Mouse (Mus musculus) myocyte (in vitro differentiated cells): ENCODE data around the gene Tnnt3. TPM values are rescaled to one million over a fixed set of nuclear protein-coding genes. Genes with fewer than 3 reads are reported as not detected.

Experiments
- H3K27me3 ChIP-seq: one replicate; pipeline ENCODE4 v1.6.1; 2011; ENCODE audit not compliant: control insufficient read depth, insufficient read depth, insufficient read length
- H3K36me3 ChIP-seq: one replicate; pipeline ENCODE4 v1.6.1; 2011; ENCODE audit not compliant: control insufficient read depth, insufficient read depth
- H3K4me2 ChIP-seq: one replicate; pipeline ENCODE4 v1.6.1; 2011; ENCODE audit warnings: low read depth, control low read depth
- H3K4me3 ChIP-seq: one replicate; pipeline ENCODE4 v1.5.1; 2011; ENCODE audit warnings: mild to moderate bottlenecking, control low read depth, moderate library complexity
- H3K79me2 ChIP-seq: one replicate; pipeline ENCODE4 v1.6.1; 2011; ENCODE audit not compliant: control insufficient read depth, insufficient read depth
- H3ac ChIP-seq: one replicate; pipeline ENCODE4 v1.6.1; 2011; ENCODE audit not compliant: control insufficient read depth, insufficient read length
- CEBPB ChIP-seq: IDR thresholded peaks from 2 replicates; pipeline ENCODE4 v1.6.1; 2011; ENCODE audit warnings: mild to moderate bottlenecking, moderate library complexity; ENCODE audit not compliant: poor library complexity, insufficient read depth, severe bottlenecking
- E2F4 ChIP-seq: IDR thresholded peaks from one replicate; pipeline ENCODE4 v1.6.1; 2011; ENCODE audit warnings: mild to moderate bottlenecking, control low read depth, moderate library complexity; ENCODE audit not compliant: insufficient read depth
- MAX ChIP-seq: IDR thresholded peaks from one replicate; pipeline ENCODE4 v1.6.1; 2011; ENCODE audit warnings: low read depth, mild to moderate bottlenecking, control low read depth
- MYOD1 ChIP-seq, 3 experiments: IDR thresholded peaks; one replicate each; pipeline ENCODE4 v1.6.1; 2011; ENCODE audit warnings: control low read depth in 2 of 3, low read depth in 2 of 3, mild to moderate bottlenecking in 2 of 3, moderate library complexity in 1 of 3; ENCODE audit not compliant: insufficient read length in 2 of 3, control insufficient read depth in 1 of 3
- MYOG ChIP-seq, 3 experiments: IDR thresholded peaks; one replicate each; pipeline ENCODE4 v1.6.1; 2011; ENCODE audit warnings: control low read depth in 2 of 3, low read depth in 2 of 3, mild to moderate bottlenecking in 2 of 3; ENCODE audit not compliant: insufficient read length in 2 of 3, control insufficient read depth in 1 of 3, insufficient read depth in 1 of 3
- POLR2A ChIP-seq: IDR thresholded peaks from one replicate; pipeline ENCODE4 v1.6.1; 2011; ENCODE audit warnings: low read depth, mild to moderate bottlenecking, control low read depth, moderate library complexity; ENCODE audit not compliant: insufficient read length
- POLR2AphosphoS2 ChIP-seq: IDR thresholded peaks from one replicate; pipeline ENCODE4 v1.6.1; 2011; ENCODE audit warnings: low read depth, control low read depth; ENCODE audit not compliant: insufficient read length
- SRF ChIP-seq: IDR thresholded peaks from one replicate; pipeline ENCODE4 v1.6.1; 2011; ENCODE audit warnings: low read depth; ENCODE audit not compliant: control insufficient read depth, insufficient read length
- TCF12 ChIP-seq: IDR thresholded peaks from one replicate; pipeline ENCODE4 v1.6.1; 2011; ENCODE audit warnings: mild to moderate bottlenecking, control low read depth; ENCODE audit not compliant: poor library complexity, insufficient read depth, severe bottlenecking
- USF1 ChIP-seq: IDR thresholded peaks from one replicate; pipeline ENCODE4 v1.6.1; 2011; ENCODE audit warnings: low read depth, mild to moderate bottlenecking, control low read depth, moderate library complexity
- polyA plus RNA-seq: library from polyadenylated mRNA; unstranded; fragments of >200 nt; fragmentation: generic; extraction: Trizol; gene quantifications from one replicate; pipeline ENCODE4 v1.2.1, GENCODE M21; 2012; ENCODE audit warnings: missing spikeins

The Tnnt3 gene
- polyA plus RNA-seq, 1 experiment = 2,107 TPM

DNA sequence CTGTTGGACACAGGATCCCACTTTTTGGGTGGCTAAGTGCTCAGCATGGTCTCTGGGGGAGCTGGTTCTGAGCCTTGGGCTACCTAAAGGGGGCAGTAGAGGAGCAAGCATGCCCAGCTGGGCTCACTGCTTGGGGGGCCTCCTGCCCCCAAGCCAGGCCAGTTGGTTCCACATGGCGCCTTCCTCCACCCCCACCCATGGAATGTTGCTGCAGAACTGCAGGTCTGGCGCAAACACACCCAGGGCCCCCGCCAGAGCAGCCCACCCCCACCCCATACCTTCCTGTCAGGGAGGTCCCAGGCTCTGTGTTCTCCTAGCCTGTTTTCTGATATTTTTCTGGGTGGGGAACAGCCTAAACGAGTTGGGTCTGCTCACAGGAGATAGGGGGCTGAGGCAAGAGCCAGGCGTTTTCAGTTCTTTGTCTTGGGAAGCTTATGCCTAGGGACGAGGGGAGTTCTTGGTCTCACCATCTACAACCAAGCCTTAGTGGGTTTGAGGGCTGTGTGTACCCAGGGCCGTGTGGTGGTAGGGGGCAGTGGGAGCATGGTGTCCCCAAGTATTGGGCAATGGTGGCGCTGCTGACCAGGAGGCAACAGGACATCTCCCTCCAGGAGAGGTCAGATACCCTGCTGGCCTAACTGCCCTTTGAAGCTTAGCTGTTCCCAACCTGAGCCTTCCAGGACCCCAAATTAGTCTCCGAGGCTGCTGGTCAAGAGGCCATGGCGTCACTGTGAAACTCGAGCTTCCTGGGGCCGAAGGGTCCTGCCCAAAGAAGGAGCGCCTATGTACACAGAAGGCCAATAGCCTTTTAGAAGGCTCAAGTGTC, 54.2 kb downstream of the Tnnt3 start:
- peak overlapping the region; percentile 1 for H3K4me2 ChIP-seq
- H3K4me3 ChIP-seq = no peak overlapping the region
- H3ac ChIP-seq = no peak overlapping the region
- no peaks in the 10 kb centered on the region for H3K79me2 ChIP-seq
- TF ChIP-seq MYOG (IDR thresholded peaks at IDR 0.05; ENCODE audit: control insufficient read depth in 1 of 3, insufficient read depth in 1 of 3, insufficient read length in 2 of 3, low read depth in 2 of 3) (peak in 2 of 3 experiments; percentile 12 to 70), SRF (no peak), MYOD1 (IDR thresholded peaks at IDR 0.05; ENCODE audit: control insufficient read depth in 1 of 3, insufficient read length in 2 of 3, low read depth in 2 of 3) (peak in 1 of 3 experiments; percentile 63), TCF12 (no peak), POLR2AphosphoS2 (peak; percentile 56), POLR2A (peak; percentile 50)
- H3K36me3 ChIP-seq = no peaks in the 10 kb centered on the region
- H3K27me3 ChIP-seq = no peaks in the 10 kb centered on the region

DNA sequence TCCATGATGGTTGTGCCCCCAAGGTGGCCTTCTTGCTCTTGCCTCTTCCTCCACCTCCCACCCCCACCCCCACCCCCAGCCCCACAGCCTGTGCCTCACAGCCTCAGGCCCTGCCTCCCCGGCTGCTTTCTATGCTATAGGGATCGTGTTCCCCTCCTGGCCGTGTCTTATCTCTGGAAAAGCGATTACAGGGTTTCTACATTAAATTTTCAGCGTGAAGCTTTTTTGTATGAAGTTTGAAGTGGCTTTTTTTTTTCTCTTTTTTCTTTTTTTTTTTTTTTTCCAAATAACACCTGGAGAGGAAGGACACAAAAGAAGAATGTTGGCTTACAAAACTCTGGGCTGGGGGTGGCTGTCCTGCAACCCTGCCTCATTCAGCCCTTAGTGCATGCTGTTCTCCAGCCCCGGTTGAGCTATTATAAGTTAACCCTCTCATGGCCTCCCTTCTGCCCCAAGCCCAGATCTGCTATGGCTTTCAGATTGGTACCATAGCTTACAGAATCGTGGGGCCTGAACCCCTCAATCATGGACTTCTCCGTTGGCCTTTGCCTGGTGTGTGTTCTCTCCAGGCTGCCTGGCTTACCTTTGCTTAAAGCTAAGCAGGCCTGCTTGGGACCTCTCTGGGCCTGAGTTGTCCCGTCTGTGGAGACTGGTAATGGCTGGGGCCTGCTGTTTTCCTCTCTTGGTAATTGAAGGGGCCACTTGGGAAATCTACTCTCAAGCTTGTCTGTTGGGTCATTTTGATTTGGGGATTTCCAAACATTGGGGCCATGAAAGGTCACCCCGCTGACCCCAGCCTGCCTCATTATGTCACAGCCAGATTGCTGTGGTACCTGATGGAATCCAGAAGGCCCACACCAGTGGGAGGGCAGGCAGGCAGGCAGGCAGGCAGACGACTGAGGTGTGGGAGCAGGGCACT, 55.0 kb downstream of the Tnnt3 start:
- Histone ChIP-seq H3K4me2 (peak overlapping the region; percentile 22), H3K27me3 (no peaks in the 10 kb centered on the region), H3K4me3 (no peak overlapping the region), H3K36me3 (no peaks in the 10 kb centered on the region), H3K79me2 (no peaks in the 10 kb centered on the region), H3ac (no peak overlapping the region)
- TF ChIP-seq USF1 = no peak
- TF ChIP-seq MYOG (IDR thresholded peaks at IDR 0.05; ENCODE audit: control insufficient read depth in 1 of 3, insufficient read depth in 1 of 3, insufficient read length in 2 of 3, low read depth in 2 of 3) = no peak
- no peak for TF ChIP-seq E2F4
- no peak for TF ChIP-seq POLR2A
- no peak for TF ChIP-seq CEBPB
- no peak for TF ChIP-seq SRF
- no peak for TF ChIP-seq MAX
- no peak for TF ChIP-seq MYOD1 (IDR thresholded peaks at IDR 0.05; ENCODE audit: control insufficient read depth in 1 of 3, insufficient read length in 2 of 3, low read depth in 2 of 3)

GRCm38 (mm10) chr7:142554625-142555024, 56.0 kb downstream of the Tnnt3 start:
- no peaks in the 10 kb centered on the region for H3K27me3 ChIP-seq
- H3ac ChIP-seq = no peak overlapping the region
- H3K4me2 ChIP-seq = peak overlapping the region; percentile 60
- no peak overlapping the region for H3K4me3 ChIP-seq
- H3K79me2 ChIP-seq = no peaks in the 10 kb centered on the region
- no peaks in the 10 kb centered on the region for H3K36me3 ChIP-seq
- TF ChIP-seq POLR2A = no peak
- TF ChIP-seq POLR2AphosphoS2 = no peak
- no peak for TF ChIP-seq TCF12
- no peak for TF ChIP-seq MYOD1 (IDR thresholded peaks at IDR 0.05; ENCODE audit: control insufficient read depth in 1 of 3, insufficient read length in 2 of 3, low read depth in 2 of 3)
- TF ChIP-seq USF1 = no peak
- no peak for TF ChIP-seq MYOG (IDR thresholded peaks at IDR 0.05; ENCODE audit: control insufficient read depth in 1 of 3, insufficient read depth in 1 of 3, insufficient read length in 2 of 3, low read depth in 2 of 3)

DNA sequence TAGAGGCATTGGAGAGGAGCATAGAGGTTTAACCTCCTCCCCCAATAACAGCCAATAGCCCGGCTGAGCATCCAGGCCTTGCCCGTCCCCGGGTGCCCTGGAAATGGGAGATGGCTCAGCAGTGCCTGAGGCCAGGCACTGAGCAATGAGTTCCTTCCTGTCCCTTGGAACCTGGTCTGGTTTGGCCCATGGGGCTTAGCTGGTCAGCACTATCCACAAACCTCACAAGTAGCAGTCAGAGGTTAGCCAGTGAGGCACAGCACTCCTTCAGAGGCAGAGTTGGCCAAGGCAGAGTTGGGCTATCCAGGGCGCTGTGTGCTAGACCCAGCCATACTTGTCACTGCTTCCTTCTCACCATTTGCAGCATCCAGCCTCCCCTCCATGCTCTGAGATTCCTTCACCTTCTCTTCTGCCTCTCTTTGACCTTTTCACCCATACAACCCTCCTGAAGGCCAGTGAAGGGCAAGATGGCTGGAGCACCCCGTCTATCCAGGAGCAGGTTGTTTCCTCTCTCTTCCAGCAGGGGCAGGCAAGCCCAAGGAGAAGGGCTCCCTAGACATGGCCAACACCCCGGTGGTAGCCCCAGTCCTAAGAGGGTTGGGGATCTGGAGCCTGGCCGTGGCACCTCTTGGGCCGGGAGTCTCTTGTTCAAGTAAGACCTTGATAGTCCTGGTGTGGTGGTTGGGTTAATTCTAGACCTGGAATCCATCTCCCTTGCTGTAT, 56.9 kb downstream of the Tnnt3 start:
- no peaks in the 10 kb centered on the region for H3K36me3 ChIP-seq
- no peak overlapping the region for H3ac ChIP-seq
- no peaks in the 10 kb centered on the region for H3K79me2 ChIP-seq
- H3K4me2 ChIP-seq = peak overlapping the region; percentile 60
- no peaks in the 10 kb centered on the region for H3K27me3 ChIP-seq
- no peak for TF ChIP-seq E2F4
- TF ChIP-seq POLR2A = no peak
- TF ChIP-seq POLR2AphosphoS2 = no peak
- TF ChIP-seq MYOG (IDR thresholded peaks at IDR 0.05; ENCODE audit: control insufficient read depth in 1 of 3, insufficient read depth in 1 of 3, insufficient read length in 2 of 3, low read depth in 2 of 3) = no peak
- no peak for TF ChIP-seq SRF
- peak in 1 of 3 experiments; percentile 5 for TF ChIP-seq MYOD1 (IDR thresholded peaks at IDR 0.05; ENCODE audit: control insufficient read depth in 1 of 3, insufficient read length in 2 of 3, low read depth in 2 of 3)
- TF ChIP-seq MAX = no peak
- H3K4me3 ChIP-seq = no peak overlapping the region
